Mouse (Mus musculus): Measurements from ENCODE around the gene Hpn. TPM values are rescaled to one million over a fixed set of nuclear protein-coding genes. Genes with fewer than 3 reads are reported as not detected.

The Hpn gene
- polyA plus RNA-seq, 1 experiment = 59.6 TPM

- 70% methylated on average over 5 of the region's 5 CpGs for WGBS
- Histone ChIP-seq H3K4me1 (ENCODE audit: control insufficient read depth, insufficient read depth, low read length) (no peaks in the 10 kb centered on the region), H3K4me3 (replicated peaks; ENCODE audit: control insufficient read depth, low read depth, low read length) (no peak overlapping the region), H3K27ac (ENCODE audit: control insufficient read depth, insufficient read depth, low read depth, low read length, poor library complexity) (no peak overlapping the region)
- TF ChIP-seq POLR2A (IDR thresholded peaks at IDR 0.05; ENCODE audit: borderline replicate concordance, control insufficient read depth, low read depth, low read length) (no peak), CTCF (IDR thresholded peaks at IDR 0.05; ENCODE audit: control insufficient read depth, insufficient read depth, low read length) (no peak)
Observed at GRCm38 (mm10) chr7:31124381-31124780, 9.3 kb upstream of the Hpn start.

- Histone ChIP-seq H3K27ac (ENCODE audit: control insufficient read depth, insufficient read depth, low read depth, low read length, poor library complexity) (no peak overlapping the region), H3K4me3 (replicated peaks; ENCODE audit: control insufficient read depth, low read depth, low read length) (no peak overlapping the region), H3K4me1 (ENCODE audit: control insufficient read depth, insufficient read depth, low read length) (no peaks in the 10 kb centered on the region)
- 78% methylated on average over 3 of the region's 3 CpGs for WGBS
- TF ChIP-seq CTCF (IDR thresholded peaks at IDR 0.05; ENCODE audit: control insufficient read depth, insufficient read depth, low read length) = no peak
- TF ChIP-seq POLR2A (IDR thresholded peaks at IDR 0.05; ENCODE audit: borderline replicate concordance, control insufficient read depth, low read depth, low read length) = no peak
Observed at GRCm38 (mm10) chr7:31123697-31124096, 8.6 kb upstream of the Hpn start.

- 87% methylated on average over 16 of the region's 16 CpGs for WGBS
- TF ChIP-seq POLR2A (IDR thresholded peaks at IDR 0.05; ENCODE audit: borderline replicate concordance, control insufficient read depth, low read depth, low read length) (no peak), CTCF (IDR thresholded peaks at IDR 0.05; ENCODE audit: control insufficient read depth, insufficient read depth, low read length) (no peak)
- Histone ChIP-seq H3K4me3 (replicated peaks; ENCODE audit: control insufficient read depth, low read depth, low read length) (no peak overlapping the region), H3K4me1 (ENCODE audit: control insufficient read depth, insufficient read depth, low read length) (no peaks in the 10 kb centered on the region), H3K27ac (ENCODE audit: control insufficient read depth, insufficient read depth, low read depth, low read length, poor library complexity) (no peak overlapping the region)
Observed at GRCm38 (mm10) chr7:31122641-31123631, 7.8 kb upstream of the Hpn start.

- 91% methylated on average over 5 of the region's 5 CpGs for WGBS
- H3K4me3 ChIP-seq (replicated peaks; ENCODE audit: control insufficient read depth, low read depth, low read length) = no peak overlapping the region
- TF ChIP-seq CTCF (IDR thresholded peaks at IDR 0.05; ENCODE audit: control insufficient read depth, insufficient read depth, low read length) (no peak), POLR2A (IDR thresholded peaks at IDR 0.05; ENCODE audit: borderline replicate concordance, control insufficient read depth, low read depth, low read length) (no peak)
Observed at GRCm38 (mm10) chr7:31119556-31119955, 4.5 kb upstream of the Hpn start.

GRCm38 (mm10) chr7:31118486-31118885, 3.4 kb upstream of the Hpn start:
- 85% methylated on average over 7 of the region's 7 CpGs for WGBS
- TF ChIP-seq CTCF (IDR thresholded peaks at IDR 0.05; ENCODE audit: control insufficient read depth, insufficient read depth, low read length) (no peak), POLR2A (IDR thresholded peaks at IDR 0.05; ENCODE audit: borderline replicate concordance, control insufficient read depth, low read depth, low read length) (no peak)
- Histone ChIP-seq H3K4me3 (replicated peaks; ENCODE audit: control insufficient read depth, low read depth, low read length) (no peak overlapping the region), H3K27ac (ENCODE audit: control insufficient read depth, insufficient read depth, low read depth, low read length, poor library complexity) (no peak overlapping the region), H3K4me1 (ENCODE audit: control insufficient read depth, insufficient read depth, low read length) (no peaks in the 10 kb centered on the region)

More at GRCm38 (mm10) chr7:31119556-31119955, 4.5 kb upstream of the Hpn start:
- no peaks in the 10 kb centered on the region for H3K4me1 ChIP-seq (ENCODE audit: control insufficient read depth, insufficient read depth, low read length)
- no peak overlapping the region for H3K27ac ChIP-seq (ENCODE audit: control insufficient read depth, insufficient read depth, low read depth, low read length, poor library complexity)

- H3K4me3 ChIP-seq (replicated peaks; ENCODE audit: control insufficient read depth, low read depth, low read length) = no peak overlapping the region
- H3K4me1 ChIP-seq (ENCODE audit: control insufficient read depth, insufficient read depth, low read length) = no peaks in the 10 kb centered on the region
- no peak overlapping the region for H3K27ac ChIP-seq (ENCODE audit: control insufficient read depth, insufficient read depth, low read depth, low read length, poor library complexity)
- TF ChIP-seq CTCF (IDR thresholded peaks at IDR 0.05; ENCODE audit: control insufficient read depth, insufficient read depth, low read length) = no peak
- no peak for TF ChIP-seq POLR2A (IDR thresholded peaks at IDR 0.05; ENCODE audit: borderline replicate concordance, control insufficient read depth, low read depth, low read length)
- 74% methylated on average over 11 of the region's 11 CpGs for WGBS
Observed at GRCm38 (mm10) chr7:31117465-31117864, 2.4 kb upstream of the Hpn start.

GRCm38 (mm10) chr7:31116721-31117145, 1.6 kb upstream of the Hpn start:
- no peak overlapping the region for H3K27ac ChIP-seq (ENCODE audit: control insufficient read depth, insufficient read depth, low read depth, low read length, poor library complexity)
- no peak overlapping the region for H3K4me3 ChIP-seq (replicated peaks; ENCODE audit: control insufficient read depth, low read depth, low read length)
- 85% methylated on average over 16 of the region's 16 CpGs for WGBS
- no peaks in the 10 kb centered on the region for H3K4me1 ChIP-seq (ENCODE audit: control insufficient read depth, insufficient read depth, low read length)
- TF ChIP-seq CTCF (IDR thresholded peaks at IDR 0.05; ENCODE audit: control insufficient read depth, insufficient read depth, low read length) (no peak), POLR2A (IDR thresholded peaks at IDR 0.05; ENCODE audit: borderline replicate concordance, control insufficient read depth, low read depth, low read length) (no peak)

- 15% methylated on average over 17 of the region's 17 CpGs for WGBS
- Histone ChIP-seq H3K27ac (ENCODE audit: control insufficient read depth, insufficient read depth, low read depth, low read length, poor library complexity) (no peak overlapping the region), H3K4me1 (ENCODE audit: control insufficient read depth, insufficient read depth, low read length) (peaks cover 2% of the 10 kb centered on the region; the same call in 1 of the 2 replicates), H3K4me3 (replicated peaks; ENCODE audit: control insufficient read depth, low read depth, low read length) (no peak overlapping the region)
- TF ChIP-seq CTCF (IDR thresholded peaks at IDR 0.05; ENCODE audit: control insufficient read depth, insufficient read depth, low read length) (no peak), POLR2A (IDR thresholded peaks at IDR 0.05; ENCODE audit: borderline replicate concordance, control insufficient read depth, low read depth, low read length) (no peak)
Observed at GRCm38 (mm10) chr7:31115587-31116043, 525 bp upstream of the Hpn start.
